Mouse (Mus musculus): ENCODE measurements around the gene Mthfs.
A peak's percentile ranks its signal among the peaks of the same experiment; 100 is the strongest.

Gene Mthfs

GRCm38 (mm10) chr9:89256556-89257335 lies 46.3 kb downstream of the Mthfs start:
- no peak for DNase-seq

- no peak for DNase-seq
Measured at GRCm38 (mm10) chr9:89263968-89264367, 53.5 kb downstream of the Mthfs start.

- no peak for DNase-seq
Measured at GRCm38 (mm10) chr9:89264571-89264970, 54.1 kb downstream of the Mthfs start.

GRCm38 (mm10) chr9:89267093-89267492 lies 56.6 kb downstream of the Mthfs start:
- DNase-seq = no peak

- DNase-seq = no peak
Measured at GRCm38 (mm10) chr9:89267572-89267971, 57.1 kb downstream of the Mthfs start.

GRCm38 (mm10) chr9:89270376-89270775 lies 59.9 kb downstream of the Mthfs start:
- peak; percentile 20 to 48 for DNase-seq

GRCm38 (mm10) chr9:89273766-89274165 lies 63.3 kb downstream of the Mthfs start:
- peak; percentile 9 to 29 for DNase-seq

- no peak for DNase-seq
Measured at GRCm38 (mm10) chr9:89278207-89278606, 67.7 kb downstream of the Mthfs start.

- DNase-seq = no peak
Measured at GRCm38 (mm10) chr9:89282374-89283068, 72.0 kb downstream of the Mthfs start.

GRCm38 (mm10) chr9:89288037-89288436 lies 77.6 kb downstream of the Mthfs start:
- DNase-seq = no peak

GRCm38 (mm10) chr9:89293364-89293763 lies 82.9 kb downstream of the Mthfs start:
- DNase-seq = no peak

- no peak for DNase-seq
Measured at GRCm38 (mm10) chr9:89294121-89294520, 83.6 kb downstream of the Mthfs start.

- no peak for DNase-seq
Measured at GRCm38 (mm10) chr9:89305637-89306036, 95.2 kb downstream of the Mthfs start.

- peak in 1 of 2 experiments; percentile 2 for DNase-seq
Measured at GRCm38 (mm10) chr9:89308357-89309194, 98.1 kb downstream of the Mthfs start.

GRCm38 (mm10) chr9:89309195-89309535 lies 98.7 kb downstream of the Mthfs start:
- DNase-seq = no peak

- DNase-seq = no peak
Measured at GRCm38 (mm10) chr9:89311649-89312048, 101.2 kb downstream of the Mthfs start.

- DNase-seq = peak; percentile 62 to 64
Measured at GRCm38 (mm10) chr9:89373731-89374130, 163.3 kb downstream of the Mthfs start.

GRCm38 (mm10) chr9:89374650-89375049 lies 164.2 kb downstream of the Mthfs start:
- DNase-seq = no peak

- DNase-seq = peak in 1 of 2 experiments; percentile 4
Measured at GRCm38 (mm10) chr9:89403031-89403430, 192.6 kb downstream of the Mthfs start.

All from cerebellum, postnatal 14 days (tissue).